Mouse (Mus musculus) lung, postnatal 10 days (tissue): Measurements from ENCODE around the gene Sh3rf1.

Source experiments
- DNase-seq: peaks from one replicate; pipeline ENCODE4 v3.0.0; 2021

Gene Sh3rf1

DNA sequence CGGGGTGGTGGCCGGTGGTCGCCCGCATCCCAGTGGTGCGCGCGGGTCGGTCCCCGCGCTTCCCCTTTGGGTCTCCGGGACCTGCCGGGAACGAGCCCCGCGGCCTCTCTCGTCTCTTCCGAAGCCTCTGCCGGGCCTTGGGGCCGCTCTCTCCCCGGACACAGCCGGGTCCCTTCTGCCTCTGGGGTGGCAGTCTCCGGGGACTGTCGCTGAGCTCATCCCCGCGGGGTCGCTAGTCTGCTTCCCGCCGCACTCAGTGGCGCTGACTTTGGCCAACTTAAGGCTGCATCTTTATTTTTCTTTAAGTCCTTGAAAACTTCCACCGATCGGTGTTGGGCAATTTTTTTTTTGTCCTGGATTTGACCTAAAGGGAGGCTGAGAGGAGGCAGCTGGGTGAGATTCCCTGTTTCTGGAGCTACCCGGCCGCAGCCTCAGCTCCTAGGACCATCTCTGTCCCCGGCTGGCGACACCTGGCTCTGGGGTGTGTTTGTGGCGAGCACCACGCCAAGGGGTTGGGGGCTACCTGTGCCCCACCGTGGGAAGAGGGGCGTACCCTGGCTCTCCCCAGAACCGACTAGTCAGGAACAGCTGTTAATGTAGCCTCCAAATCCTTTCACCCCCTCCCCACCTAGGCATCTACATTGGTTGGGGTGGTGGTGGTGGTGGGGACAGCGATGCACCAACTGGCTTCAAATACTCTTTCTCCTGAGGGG lies 864 bp downstream of the Sh3rf1 start:
- DNase-seq: peak; percentile 70

DNA sequence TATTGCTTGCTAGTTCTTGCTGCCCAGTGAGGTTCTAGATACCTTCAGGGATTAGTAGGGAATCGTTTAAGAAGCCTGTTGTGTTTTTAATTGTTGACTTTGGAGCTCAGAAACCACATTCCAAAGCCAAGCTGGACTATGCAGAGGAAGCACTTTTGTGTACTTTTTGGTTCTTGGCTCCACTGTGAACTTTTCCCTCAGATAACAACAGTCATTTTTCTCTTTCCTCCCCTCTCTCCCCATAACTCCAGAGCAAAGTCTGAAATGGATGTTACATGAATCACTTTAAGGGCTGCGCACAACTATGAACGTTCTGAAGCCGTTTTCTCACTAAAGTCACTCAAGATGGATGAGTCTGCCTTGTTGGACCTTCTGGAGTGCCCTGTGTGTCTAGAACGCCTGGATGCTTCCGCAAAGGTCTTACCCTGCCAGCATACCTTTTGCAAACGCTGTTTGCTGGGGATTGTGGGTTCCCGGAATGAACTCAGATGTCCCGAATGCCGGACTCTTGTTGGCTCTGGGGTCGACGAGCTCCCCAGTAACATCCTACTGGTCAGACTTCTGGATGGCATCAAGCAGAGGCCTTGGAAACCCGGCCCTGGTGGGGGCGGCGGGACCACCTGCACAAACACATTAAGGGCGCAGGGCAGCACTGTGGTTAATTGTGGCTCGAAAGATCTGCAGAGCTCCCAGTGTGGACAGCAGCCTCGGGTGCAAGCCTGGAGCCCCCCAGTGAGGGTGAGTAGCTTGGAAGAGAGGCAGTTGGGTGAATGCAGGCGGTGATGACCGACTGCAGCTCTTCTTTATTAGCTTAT lies 2.1 kb downstream of the Sh3rf1 start:
- DNase-seq: no peak

DNA sequence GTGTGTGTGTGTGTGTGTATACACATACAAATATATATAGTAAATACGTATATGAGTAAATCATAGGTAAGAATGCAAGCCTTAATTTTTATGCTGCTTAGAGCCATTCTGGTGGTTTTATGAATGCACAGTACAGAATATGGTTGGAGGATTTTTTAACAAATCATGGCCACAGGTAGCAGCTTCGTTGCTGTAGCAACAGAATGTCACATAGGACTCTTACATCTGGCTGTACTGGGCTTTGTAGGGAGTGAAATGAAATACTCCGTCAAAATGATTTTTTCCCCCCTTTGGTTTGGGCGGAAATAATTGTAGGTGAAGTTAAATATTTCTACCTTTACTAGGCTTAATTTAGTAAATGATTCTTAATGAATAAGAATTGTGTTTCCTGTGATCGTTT lies 3.0 kb downstream of the Sh3rf1 start:
- no peak for DNase-seq

DNA sequence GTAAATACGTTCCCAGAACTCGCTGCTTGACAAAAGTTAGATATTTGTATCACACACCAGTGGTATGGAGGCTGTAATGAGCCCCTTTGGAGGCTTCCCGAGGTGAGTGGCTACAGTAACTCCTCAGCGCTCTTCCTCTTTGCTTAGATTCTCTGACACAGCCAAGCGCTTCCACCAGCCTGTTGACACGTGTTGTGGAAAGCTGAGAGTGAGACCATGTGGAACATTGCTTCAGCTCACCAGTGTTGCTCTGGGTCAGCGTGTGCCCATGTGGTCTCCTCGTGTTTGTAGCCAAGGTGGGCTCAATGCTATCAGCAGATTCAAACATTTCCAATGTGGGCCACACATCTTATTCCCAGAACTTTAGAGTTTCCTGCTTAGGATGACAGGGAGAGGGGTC lies 5.0 kb downstream of the Sh3rf1 start:
- no peak for DNase-seq

DNA sequence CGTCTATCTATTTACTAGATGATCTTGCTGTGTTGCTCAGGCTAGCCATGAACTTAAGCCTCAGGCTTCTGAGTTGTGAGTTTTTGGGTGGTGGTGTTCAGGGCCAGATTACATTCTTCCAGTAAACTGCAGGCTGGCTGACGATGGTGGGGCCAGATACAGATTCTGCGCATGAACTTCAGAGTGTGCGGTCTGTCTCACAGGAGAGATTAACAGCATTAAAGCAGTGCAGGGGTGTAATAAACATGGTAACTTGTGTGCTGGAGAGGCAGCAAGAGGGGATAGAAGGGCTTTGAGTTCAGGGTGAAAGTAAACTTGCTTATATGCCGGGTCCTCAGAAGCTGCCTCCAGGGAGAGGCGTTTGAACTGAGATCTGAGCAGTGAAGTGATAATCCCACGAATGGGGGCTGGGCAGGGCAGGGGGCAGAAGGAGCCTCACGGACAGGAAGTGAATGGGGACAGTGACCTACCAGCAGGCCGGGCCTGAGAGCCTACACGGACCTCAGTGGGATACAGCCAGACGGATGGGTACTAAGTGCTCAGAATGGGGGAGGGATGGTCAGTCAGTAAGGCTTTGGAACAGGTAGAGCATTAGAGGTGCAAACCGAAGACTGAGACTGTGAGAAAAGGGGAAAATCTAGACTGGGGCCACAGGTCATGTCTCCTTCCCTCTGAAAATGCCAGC lies 6.0 kb downstream of the Sh3rf1 start:
- DNase-seq: peak; percentile 40

DNA sequence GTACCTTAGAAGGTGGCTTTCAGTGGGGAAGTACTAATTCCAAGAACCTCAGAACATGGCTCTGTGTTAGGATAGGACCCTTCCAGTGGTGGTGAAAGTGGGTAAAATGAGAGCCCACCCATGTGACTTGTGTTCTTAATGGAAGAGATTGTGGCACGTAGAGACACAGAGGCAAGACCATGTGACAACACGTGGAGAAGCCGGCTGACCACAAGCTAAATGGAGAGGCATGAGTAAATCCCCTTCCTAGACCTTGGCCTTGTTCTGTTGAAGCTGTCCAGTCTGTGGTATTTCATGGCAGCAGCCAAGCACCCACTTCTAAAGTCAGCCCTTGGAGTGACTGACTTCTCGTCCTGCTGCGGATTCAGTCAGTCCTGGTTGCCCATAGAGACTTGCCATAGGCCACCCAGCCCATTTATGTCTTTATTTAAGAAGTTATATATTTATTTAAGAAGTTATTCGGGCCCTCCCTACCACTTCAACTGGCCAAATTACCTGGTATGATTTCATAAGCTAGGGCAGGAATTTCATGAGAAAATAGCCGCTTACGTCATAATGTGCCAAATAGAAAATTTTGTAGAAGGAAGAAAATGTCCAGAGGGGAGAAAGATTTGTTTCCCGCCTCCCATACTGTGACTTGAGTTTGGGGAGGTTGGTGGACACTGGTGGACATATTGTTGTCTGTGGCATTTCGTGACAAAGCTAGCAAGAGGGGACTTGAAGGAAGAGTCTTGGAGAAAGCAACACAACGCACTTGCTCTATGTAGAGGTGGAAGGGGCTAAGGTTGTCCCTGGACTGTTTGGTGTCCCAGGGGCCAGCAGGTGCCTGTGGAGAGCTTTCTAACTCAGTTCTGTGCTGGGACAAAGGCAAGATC lies 7.4 kb downstream of the Sh3rf1 start:
- no peak for DNase-seq

DNA sequence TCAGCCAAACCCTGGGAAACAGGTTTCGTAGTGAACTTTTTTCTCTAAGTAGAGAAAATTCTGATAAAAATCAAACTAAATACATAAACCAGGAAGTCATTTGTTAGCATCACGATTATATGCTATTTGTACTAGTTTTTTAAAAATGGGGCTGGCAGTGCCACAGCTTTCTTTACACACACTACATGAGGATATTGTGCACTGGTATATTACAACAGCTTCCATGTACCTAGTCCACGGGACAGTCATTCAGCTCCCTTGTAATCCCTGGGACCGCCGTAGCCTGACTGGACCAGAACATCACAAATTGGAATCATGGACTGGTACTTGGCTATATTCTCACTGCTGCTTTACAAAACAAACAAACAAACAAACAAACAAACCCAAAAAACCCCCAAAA lies 11.8 kb downstream of the Sh3rf1 start:
- DNase-seq: no peak

DNA sequence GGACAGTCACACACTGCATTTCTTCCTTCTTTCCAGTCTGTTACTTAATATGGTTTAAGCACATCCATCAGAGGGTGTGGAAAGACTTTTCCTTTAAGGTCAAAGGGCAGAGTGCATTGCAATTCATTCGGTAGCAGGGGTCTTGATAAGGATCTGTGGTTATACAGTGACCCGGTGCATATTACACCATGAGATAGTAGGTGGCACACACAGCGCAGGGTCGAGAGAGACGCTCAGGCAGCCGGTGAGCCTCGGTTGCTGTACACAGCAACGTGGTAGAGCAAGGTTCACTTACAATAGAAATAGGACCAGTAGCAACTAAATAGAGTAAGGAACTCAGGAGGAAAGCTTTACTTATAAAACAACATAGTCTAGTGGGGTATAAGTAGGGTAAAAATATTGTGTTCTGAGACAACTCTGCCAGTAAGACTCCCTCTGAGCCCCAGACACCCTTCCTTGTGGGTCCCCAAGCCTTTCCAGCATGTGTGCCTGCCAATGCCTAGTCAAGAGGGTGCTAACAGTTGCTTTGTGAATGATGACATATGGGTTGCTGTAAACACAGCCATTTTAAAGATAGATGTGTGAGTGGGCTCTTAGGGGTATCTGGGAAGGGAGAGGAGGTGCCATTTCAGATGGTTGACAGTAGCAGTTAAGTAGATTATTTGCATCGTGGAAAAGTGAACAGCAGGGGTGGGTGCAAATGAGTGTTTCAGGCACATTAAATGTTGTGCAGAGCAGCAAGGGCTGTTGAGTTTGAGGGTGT lies 13.0 kb downstream of the Sh3rf1 start:
- no peak for DNase-seq

DNA sequence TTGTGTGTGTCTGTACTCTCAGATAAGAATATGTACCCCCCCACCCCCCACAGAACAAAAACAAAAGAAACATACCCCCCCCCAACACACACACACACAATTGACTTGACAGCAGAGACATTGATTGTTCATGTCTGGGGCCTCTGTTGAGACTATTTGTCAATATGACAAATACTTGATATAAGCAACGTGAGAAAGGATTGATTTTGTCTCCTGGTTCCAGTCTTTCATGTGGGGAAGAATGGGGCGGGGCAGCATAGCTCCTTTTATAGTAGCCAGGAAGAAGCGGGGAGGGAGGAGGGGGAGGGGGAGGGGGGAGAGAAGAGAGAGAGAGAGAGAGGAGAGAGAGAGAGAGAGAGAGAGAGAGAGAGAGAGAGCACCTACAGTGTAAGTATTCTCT lies 15.9 kb downstream of the Sh3rf1 start:
- no peak for DNase-seq

DNA sequence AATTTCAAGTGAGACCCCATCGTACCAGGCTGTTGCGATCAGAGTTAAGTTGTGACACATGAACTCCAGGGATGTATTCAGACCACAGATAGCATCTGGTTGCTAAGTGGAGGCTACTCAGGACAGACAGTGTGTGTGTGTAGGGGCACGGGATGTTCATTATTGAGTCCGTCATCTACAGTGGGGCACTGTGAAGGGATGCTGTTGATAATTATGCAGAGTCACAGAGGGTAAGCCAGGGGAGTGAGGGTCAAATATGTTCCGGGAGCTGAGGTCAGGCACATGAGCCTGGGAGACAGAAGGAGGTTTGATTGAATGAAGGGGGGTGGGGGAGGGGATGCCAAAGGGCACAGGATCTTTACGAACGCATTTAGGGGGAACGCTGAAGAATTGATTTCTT lies 17.6 kb downstream of the Sh3rf1 start:
- no peak for DNase-seq

DNA sequence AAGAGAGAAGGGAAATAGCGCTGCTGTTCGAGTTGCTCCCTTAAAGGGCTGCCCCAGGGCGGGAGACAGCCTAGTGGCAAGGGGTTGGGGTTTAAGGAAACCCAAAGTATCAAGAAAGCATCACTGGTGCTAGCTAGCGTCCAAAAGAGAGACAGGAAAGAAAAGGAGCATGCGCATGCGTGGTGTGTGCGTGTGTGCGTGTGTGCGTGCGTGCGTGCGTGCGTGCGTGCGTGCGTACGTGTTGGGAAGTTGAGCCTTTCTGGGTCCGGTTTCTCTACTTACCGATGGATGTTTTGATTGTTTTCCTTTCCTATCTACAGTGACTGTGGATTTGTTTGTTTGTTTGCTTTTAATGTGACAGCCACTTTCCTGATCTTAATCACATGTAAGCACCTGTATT lies 19.2 kb downstream of the Sh3rf1 start:
- DNase-seq: no peak

DNA sequence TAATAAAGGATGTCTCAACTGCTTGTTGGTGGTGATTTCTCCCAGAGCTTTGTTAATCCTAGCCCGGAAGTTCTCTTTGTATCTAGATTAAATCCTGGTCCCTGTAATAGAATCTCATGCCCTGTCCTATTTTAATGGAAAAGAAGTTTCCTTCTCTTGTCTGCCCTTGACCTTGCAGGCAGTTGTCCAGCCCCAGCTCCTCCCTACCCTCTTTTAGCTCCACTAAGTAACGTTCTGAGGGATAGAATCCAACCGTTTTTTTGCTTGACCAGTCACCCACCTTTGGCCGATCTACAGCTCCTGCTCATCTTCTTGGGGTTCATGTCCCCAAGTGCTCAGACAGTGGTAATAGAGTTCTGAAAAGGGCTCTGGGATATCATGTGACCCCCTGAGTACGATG lies 19.8 kb downstream of the Sh3rf1 start:
- DNase-seq: no peak

DNA sequence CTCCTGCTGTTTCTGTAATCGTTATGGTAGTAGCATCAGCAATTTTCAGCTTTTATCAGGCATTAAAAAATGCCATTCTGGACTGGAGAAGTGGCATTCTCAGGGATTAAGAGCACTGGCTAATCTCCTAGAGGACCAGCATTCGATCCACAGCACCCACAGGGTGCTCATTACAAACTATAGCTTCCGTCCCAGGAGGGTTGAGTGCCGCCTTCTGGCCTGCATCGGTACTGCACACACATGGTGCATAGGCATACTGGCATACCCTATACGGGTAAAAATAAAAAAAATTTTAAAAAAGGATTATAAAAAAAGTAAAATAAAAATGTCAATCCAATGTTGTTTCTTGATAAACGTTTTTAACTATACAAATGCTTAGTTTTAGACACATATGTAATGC lies 20.5 kb downstream of the Sh3rf1 start:
- no peak for DNase-seq

DNA sequence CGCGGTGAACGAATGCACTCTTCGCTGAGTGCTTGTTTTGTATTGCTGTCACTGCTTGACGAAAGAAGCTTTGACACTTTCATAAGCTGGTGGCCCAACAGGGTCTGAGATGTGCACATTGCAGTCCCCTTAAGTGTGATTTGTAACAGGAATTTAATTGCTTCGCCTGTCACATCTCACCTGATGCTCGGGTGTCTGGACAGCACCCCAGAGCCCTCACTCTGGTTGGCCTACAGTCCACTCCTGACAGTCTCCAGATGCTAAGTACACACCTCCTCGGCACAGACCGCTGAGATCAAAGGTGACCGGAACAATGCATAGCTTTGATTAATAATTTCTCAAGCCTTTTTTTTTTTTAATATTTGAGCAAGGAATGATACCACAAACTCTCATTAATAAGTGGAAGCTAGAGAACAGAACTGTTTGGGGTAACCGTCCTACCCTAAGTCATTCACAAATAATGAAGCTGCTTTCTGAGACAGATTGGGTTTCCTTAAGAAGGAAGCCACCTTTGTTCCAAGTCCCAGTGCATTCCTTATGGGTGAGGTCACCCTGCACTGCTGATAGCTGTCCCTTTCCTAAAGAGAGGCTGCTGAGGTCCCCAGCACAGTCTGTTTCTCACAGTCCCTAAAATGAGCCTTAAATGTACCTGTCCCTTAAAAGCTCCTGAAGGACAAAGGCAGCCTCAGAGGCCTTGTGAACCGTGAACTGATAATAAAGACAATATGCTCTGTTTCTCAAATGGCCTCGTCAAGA lies 23.8 kb downstream of the Sh3rf1 start:
- DNase-seq: peak; percentile 47

DNA sequence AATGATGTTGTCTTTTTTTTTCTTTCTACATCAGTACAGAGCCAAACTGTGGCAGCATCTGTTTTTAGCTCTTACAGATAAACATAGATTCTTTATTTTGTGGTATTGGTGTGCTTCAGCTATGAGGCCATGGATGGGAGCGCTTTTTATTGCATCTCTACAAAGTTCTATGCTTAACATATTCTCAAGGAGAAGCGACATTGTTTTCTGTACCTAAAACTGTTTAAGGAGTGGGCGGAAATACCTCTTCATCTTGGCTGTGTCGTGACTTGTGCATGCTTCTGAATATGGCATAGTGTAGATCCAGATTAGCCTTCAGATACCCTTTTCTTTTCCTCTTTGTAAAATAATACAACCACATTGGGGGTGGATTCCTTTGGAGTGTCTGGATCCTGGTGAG lies 25.8 kb downstream of the Sh3rf1 start:
- no peak for DNase-seq

DNA sequence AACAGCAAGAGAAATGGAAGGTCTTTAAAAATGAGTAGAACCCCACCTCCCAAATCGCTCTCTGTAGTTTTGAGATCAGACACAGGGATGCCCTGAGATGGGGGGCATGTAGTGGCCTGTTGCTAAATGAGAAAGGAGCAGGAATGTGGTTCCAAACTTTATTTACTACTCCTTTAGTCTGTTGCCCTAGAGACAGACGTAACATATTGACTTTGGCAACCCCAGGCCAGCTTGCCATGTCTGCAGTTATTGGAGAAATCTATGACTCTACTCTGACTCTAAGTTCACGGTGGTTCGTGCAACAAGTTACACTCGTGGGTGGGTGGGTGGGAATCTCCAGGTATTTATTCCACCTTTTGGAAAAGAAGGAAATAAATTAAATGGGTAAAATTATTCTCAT lies 30.5 kb downstream of the Sh3rf1 start:
- no peak for DNase-seq

DNA sequence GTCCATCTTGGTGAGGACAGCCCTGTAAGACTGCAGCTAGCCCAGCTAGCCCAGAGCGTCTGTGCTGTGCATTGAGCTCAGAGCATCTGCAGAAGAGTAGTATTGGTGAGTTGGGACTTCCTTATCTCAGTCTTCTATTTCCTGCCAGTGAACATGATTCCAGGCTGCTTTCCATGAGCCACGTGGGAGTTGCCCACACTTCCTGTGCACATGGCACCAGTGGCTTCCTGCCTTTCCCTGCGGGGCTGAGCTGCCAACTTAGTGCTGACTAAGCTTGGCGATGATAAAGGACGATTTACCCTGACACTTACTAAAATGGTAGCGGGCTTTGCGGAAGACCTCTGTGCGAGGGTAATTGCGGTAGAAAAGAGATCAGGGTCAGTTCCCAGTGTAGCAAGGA lies 35.2 kb downstream of the Sh3rf1 start:
- DNase-seq: no peak

DNA sequence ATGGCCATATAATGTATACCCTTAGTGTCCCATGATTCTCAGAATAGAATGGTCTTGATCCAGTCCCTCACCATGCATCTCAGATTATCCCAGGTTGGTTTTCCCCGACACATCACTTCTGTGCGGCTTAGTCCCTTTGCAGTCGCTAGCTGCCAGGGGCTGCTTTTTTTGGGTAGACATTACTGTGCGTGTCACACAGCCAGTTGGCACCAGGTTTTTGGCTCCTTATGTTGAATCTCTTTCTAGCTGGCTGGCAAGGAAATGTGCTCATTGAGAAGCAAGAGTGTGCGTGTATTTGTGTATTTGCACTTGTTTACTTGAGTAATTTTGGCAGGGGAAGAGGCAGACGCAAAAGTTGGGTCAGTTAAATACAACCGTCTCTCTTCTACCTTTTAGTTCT lies 35.9 kb downstream of the Sh3rf1 start:
- DNase-seq: no peak

DNA sequence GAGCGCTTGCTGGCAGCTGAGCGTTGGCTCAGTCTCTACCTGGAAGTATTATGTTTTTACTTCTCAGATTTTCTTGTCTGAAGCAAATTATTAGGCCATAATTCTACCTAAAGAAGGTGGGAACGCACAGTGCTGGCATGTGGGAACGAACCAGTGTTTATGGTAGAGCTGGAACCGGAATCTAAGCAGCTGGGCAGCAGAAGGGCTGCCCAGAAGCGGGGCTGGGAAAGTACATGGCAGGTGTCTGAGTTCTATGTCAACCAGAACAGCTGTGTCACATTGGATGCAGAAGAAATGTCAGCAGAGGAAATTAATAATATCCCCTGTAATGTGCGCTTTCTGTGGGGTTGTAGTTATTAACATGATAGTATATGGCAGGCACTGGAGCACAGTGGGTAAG lies 36.9 kb downstream of the Sh3rf1 start:
- DNase-seq: no peak

DNA sequence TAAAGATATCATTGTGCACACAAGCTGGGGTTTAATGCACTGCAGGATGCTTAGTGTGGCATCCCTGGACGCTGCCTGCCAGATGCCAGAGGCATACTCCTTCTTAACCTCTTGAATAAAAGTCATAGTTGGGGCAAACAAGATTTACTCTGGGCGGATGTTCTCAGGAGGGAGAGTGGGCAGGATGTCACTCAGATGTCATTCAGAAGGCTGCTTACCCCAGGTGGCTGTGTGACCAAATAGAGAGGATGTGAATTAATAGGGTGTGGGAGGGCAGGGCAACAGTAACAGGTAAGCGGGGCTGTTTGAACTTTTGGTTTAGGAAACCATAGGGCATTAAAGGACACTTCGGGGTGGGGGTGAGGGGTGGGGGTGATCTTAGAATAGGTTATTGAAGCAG lies 37.7 kb downstream of the Sh3rf1 start:
- DNase-seq: no peak

DNA sequence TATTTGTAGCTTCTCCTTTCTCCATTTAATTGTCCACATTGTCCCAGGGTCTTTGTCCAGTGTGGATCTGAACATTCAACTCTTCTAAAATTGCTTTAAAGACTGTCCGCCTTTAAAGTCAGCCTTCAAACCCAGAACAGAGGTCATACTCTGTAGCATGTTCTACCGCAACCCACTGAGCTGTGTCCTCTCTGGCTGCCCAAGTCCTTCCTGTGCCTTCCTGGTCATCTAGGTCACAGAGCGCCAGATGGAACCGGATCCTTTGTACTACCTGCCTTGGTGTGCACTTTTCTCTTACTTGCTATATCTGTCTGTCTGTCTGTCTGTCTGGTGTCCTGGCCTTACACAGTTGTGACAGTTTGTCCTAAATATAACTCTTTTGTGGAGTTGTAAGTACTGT lies 40.0 kb downstream of the Sh3rf1 start:
- no peak for DNase-seq

DNA sequence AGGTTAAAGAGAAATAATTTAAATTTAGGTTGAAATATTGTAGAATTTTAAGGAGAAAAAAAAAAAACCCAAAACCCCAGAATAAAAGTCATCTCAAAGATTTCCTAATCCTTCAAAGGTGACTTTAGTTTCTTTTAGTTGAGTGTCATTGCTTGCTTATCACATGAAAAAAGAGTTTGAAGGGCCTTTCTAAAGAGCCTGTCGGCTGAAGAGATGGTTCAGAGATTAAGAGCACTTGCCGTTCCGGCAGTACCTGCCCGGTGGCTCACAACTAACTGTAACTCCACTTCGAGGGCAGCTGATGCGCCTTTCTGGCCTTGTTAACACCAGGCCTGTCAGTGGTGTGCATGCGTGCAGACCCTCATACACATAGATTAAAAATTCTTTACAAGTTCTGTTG lies 41.2 kb downstream of the Sh3rf1 start:
- DNase-seq: no peak
